Mouse (Mus musculus): ENCODE data around the gene Fam160a1.

DNA sequence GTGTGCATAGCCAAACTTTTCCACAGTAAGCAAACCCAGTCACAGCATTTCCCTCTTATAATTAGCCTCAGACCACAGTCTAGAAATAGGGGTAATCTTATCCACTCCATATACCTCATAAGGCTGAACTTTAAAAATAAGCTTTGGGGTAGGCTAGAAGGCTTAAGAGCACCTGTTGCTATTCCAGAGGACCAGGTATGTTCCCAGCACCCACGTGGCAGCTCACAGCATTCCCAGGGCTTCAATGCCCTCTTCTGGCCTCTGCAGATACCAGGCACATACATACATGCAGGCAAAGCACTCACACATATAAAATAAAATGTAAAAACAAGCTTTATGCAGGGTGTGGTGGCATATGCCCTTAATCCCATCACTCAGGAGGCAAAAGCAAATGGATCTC lies 16.5 kb upstream of the Fam160a1 start:
- TF ChIP-seq CTCF (IDR thresholded peaks at IDR 0.05; ENCODE audit: low read depth) (no peak), EP300 (optimal IDR thresholded peaks at IDR 0.05) (no peak)
